Comparison of ENCODE assay signal across 8 mouse cellular contexts in the genomic region with DNA sequence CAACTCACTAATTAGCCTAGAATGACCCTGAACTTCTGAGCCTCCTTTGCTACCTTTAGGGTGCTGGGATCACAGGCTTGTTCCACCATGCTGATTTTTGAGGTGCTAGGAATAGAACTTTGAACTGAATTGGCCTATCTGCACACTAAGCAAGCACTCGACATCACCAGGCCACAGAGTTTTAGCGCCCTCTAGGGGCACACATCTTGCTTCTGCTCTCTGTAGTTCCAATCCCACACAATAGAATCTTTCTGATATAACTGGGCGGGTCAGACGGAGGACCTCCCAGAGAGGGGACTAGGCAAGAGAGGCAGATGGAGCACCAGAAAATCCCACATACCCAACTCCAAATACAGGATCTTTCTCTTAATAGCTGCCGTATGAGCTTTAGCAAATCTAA. TPM values are rescaled to one million over a fixed set of nuclear protein-coding genes. Genes with fewer than 3 reads are reported as not detected.
DNase-seq lines count a peak whose midpoint lies in the region; ATAC-seq and TF ChIP-seq lines count a peak whose summit lies in the region.

No protein-coding gene starts in this region.

- H3K4me3 ChIP-seq in CH12.LX (replicated peaks in 1 of 3; ENCODE audit: low read depth in 2 of 3, low read length in 2 of 3, poor library complexity in 1 of 3) = no peak overlapping the region
- H3K4me3 ChIP-seq in liver, embryonic 12.5 days = no peak overlapping the region
- no peak overlapping the region for H3K4me3 ChIP-seq in neural tube, embryonic 14.5 days (ENCODE audit: low read depth, low read length)

- intact Hi-C loops in gastrocnemius, postnatal 14 days (cut with DNase I; ENCODE audit: low total_unique reads) = loop anchor here (2.0 kb wide), 1 partner anchor 76 kb away; no protein-coding TSS in a partner anchor

- in situ Hi-C loops in CH12.LX (cut with MboI; ENCODE audit: low pct_ligation_motif_present, low pct_unique_long_range_greater_than_20kb, low sequenced_read_pairs) = loop anchor here (25.0 kb wide), 1 partner anchor 504 kb away; no protein-coding TSS in a partner anchor

- peaks cover 14 to 31% of the 10 kb centered on the region in 2 experiments for H3K4me1 ChIP-seq in CH12.LX (ENCODE audit: control insufficient read depth in 1 of 2, insufficient read depth in 2 of 2)
- H3K4me1 ChIP-seq in liver, embryonic 12.5 days = 0 out of 2 replicates have a peak, but pooled peaks cover 5% of the 10 kb centered on the region
- H3K4me1 ChIP-seq in neural tube, embryonic 14.5 days (ENCODE audit: control insufficient read depth, insufficient read depth, low read length) = peaks cover 3% of the 10 kb centered on the region; the same call in 1 of the 2 replicates

- H3K27me3 ChIP-seq in CH12.LX (replicated peaks) = no peaks in the 10 kb centered on the region
- H3K27me3 ChIP-seq in liver, embryonic 12.5 days (replicated peaks) = no peaks in the 10 kb centered on the region
- no peaks in the 10 kb centered on the region for H3K27me3 ChIP-seq in neural tube, embryonic 14.5 days (ENCODE audit: control insufficient read depth, insufficient read depth, low read length)

- no peak for TF ChIP-seq POLR2A in CH12.LX (IDR thresholded peaks at IDR 0.05; ENCODE audit: low read depth, low read length)

- H3K27ac ChIP-seq in CH12.LX (ENCODE audit: insufficient read depth, low read depth) = no peak overlapping the region
- no peak overlapping the region for H3K27ac ChIP-seq in liver, embryonic 12.5 days
- no peak overlapping the region for H3K27ac ChIP-seq in neural tube, embryonic 14.5 days (ENCODE audit: low read depth, low read length)

- peaks cover 48 to 91% of the 10 kb centered on the region in 2 experiments for H3K36me3 ChIP-seq in CH12.LX (replicated peaks in 1 of 2; ENCODE audit: control insufficient read depth in 1 of 2, insufficient read depth in 1 of 2, low read length in 1 of 2)
- H3K36me3 ChIP-seq in liver, embryonic 12.5 days = peaks cover 12% of the 10 kb centered on the region; the same call in 1 of the 2 replicates
- H3K36me3 ChIP-seq in neural tube, embryonic 14.5 days (ENCODE audit: control insufficient read depth, insufficient read depth, low read length) = no peaks in the 10 kb centered on the region

- no peak overlapping the region for H3K9ac ChIP-seq in CH12.LX (ENCODE audit: insufficient read depth, low read depth)
- H3K9ac ChIP-seq in liver, embryonic 12.5 days = no peak overlapping the region
- H3K9ac ChIP-seq in neural tube, embryonic 14.5 days (replicated peaks; ENCODE audit: low read depth, low read length) = no peak overlapping the region

- peak; percentile 70 for DNase-seq in CH12.LX (ENCODE audit: extremely low read depth)
- peak; percentile 76 to 92 for DNase-seq in adrenal gland, adult (ENCODE audit: inconsistent age in 2 of 2, low spot score in 1 of 2)
- DNase-seq in embryo, embryonic 10 days (ENCODE audit: low spot score) = peak; percentile 87
- DNase-seq in gastrocnemius, postnatal 14 days = peak; percentile 67
- peak; percentile 86 to 91 for DNase-seq in kidney, postnatal 25 days
- DNase-seq in urinary bladder, adult 2 months (ENCODE audit: low spot score) = peak; percentile 42

- peak; percentile 79 for TF ChIP-seq RAD21 in CH12.LX (IDR thresholded peaks at IDR 0.05; ENCODE audit: low read depth, low read length)

- H3K79me2 ChIP-seq in CH12.LX (replicated peaks; ENCODE audit: control insufficient read depth, extremely low read depth, insufficient read depth, poor library complexity, severe bottlenecking) = no peaks in the 10 kb centered on the region

- 33% methylated on average over 5 of the region's 5 CpGs for WGBS in liver, embryonic 12.5 days (ENCODE audit: insufficient replicate concordance)
- 29% methylated on average over 5 of the region's 5 CpGs for WGBS in neural tube, embryonic 14.5 days

- peak; percentile 50 for ATAC-seq in liver, embryonic 12.5 days
- ATAC-seq in neural tube, embryonic 14.5 days (ENCODE audit: low read depth) = peak; percentile 64; the same call in 1 of the 2 replicates

- no peak overlapping the region for H3K4me2 ChIP-seq in CH12.LX (ENCODE audit: insufficient read depth, low read depth, poor library complexity, severe bottlenecking)
- H3K4me2 ChIP-seq in liver, embryonic 12.5 days = no peak overlapping the region
- no peak overlapping the region for H3K4me2 ChIP-seq in neural tube, embryonic 14.5 days (ENCODE audit: low read depth, low read length)

- H3K9me3 ChIP-seq in CH12.LX (replicated peaks; ENCODE audit: low read length) = peaks cover 6% of the 10 kb centered on the region
- no peaks in the 10 kb centered on the region for H3K9me3 ChIP-seq in liver, embryonic 12.5 days (replicated peaks)
- no peaks in the 10 kb centered on the region for H3K9me3 ChIP-seq in neural tube, embryonic 14.5 days (ENCODE audit: control insufficient read depth, low read length)

- dilution Hi-C loops in CH12.LX (cut with MboI; ENCODE audit: extremely low pct_ligation_motif_present, extremely low pct_unique_long_range_greater_than_20kb, low sequenced_read_pairs) = no loop called here

- TF ChIP-seq CTCF in CH12.LX (conservative IDR thresholded peaks at IDR 0.05 in 1 of 2, IDR thresholded peaks at IDR 0.05 in 1 of 2; ENCODE audit: low read depth in 2 of 2, low read length in 2 of 2) = peak; percentile 56 to 82

- TF ChIP-seq EP300 in CH12.LX (IDR thresholded peaks at IDR 0.05; ENCODE audit: low read length) = no peak

TF ChIP-seq in CH12.LX, 34 proteins besides CTCF, POLR2A, EP300 and RAD21:
- TF ChIP-seq SMC3 (IDR thresholded peaks at IDR 0.05; ENCODE audit: low read depth, low read length) = peak; percentile 67
- TF ChIP-seq SIN3A (IDR thresholded peaks at IDR 0.05; ENCODE audit: low read length) = no peak

RNA-seq across cellular contexts. Expression of gene Mpzl1, which starts 24.3 kb away (rescaled TPM):
- 5.0 and 6.5 TPM in 2 replicates for total RNA-seq in CH12.LX (2012; rRNA removed)
- total RNA-seq in CH12.LX (2014; rRNA removed) = 2.0 and 2.8 TPM in 2 replicates
- polyA plus RNA-seq in CH12.LX (2012; ENCODE audit: insufficient read length, low read depth) = 6.2 and 6.7 TPM in 2 replicates
- 10 to 100 TPM; 23.8 to 25.6 TPM for total RNA-seq in gastrocnemius, postnatal 14 days (2021)
- polyA plus RNA-seq in liver, embryonic 12.5 days (2016; fragmentation: Nextera tagmentation; extraction: Ambion mirVana) = 49.3 and 50.3 TPM in 2 replicates
- polyA plus RNA-seq in neural tube, embryonic 14.5 days (2014; fragmentation: Nextera tagmentation; extraction: Ambion mirVana) = 155 and 182 TPM in 2 replicates
- 77.7 and 84.2 TPM in 2 replicates for polyA plus RNA-seq in urinary bladder, adult 2 months (2012; rRNA removed)

RNA-seq across cellular contexts. Expression of gene Rcsd1, which starts 51.0 kb away (rescaled TPM):
- total RNA-seq in CH12.LX (2012; rRNA removed) = 20.7 and 22.7 TPM in 2 replicates
- total RNA-seq in CH12.LX (2014; rRNA removed) = 34.8 and 35.7 TPM in 2 replicates
- polyA plus RNA-seq in CH12.LX (2012; ENCODE audit: insufficient read length, low read depth) = 74.8 and 81.1 TPM in 2 replicates
- total RNA-seq in gastrocnemius, postnatal 14 days (2021) = 100 to 1,000 TPM; 117 to 125 TPM
- polyA plus RNA-seq in liver, embryonic 12.5 days (2016; fragmentation: Nextera tagmentation; extraction: Ambion mirVana) = 10.7 and 10.8 TPM in 2 replicates
- polyA plus RNA-seq in neural tube, embryonic 14.5 days (2014; fragmentation: Nextera tagmentation; extraction: Ambion mirVana) = 2.1 and 8.2 TPM in 2 replicates
- polyA plus RNA-seq in urinary bladder, adult 2 months (2012; rRNA removed) = 13.2 and 16.6 TPM in 2 replicates
